Mouse (Mus musculus): Measurements from ENCODE around the gene Tenm3. TPM values are rescaled to one million over a fixed set of nuclear protein-coding genes. Genes with fewer than 3 reads are reported as not detected.

Tenm3 gene
- polyA plus RNA-seq, 1 experiment from 2014 or later = 4.7 TPM

DNA sequence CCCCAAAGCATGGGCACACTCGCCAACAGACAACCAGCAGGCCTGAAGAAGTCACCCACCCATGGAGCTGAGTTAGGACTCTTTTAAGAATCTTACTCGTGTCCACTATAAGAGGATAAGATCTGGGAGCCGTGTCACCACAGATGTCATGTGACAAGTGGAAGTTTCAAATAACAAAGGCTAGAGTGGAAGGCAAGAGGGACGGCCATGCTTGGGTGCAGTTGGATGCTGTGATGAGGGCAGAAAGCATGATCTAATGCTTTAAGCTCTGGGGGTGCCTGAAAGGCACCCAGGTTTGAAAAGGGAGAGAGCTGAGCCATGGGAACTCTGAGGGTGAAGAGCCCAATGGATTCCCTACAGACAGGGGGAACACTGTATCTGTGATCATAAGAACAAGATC is 64.6 kb downstream of the Tenm3 start:
- 68% methylated on average over 4 of the region's 4 CpGs for WGBS (ENCODE audit: insufficient replicate concordance)
- Histone ChIP-seq H3K36me3 (replicated peaks; ENCODE audit: insufficient read depth, low read length) (no peaks in the 10 kb centered on the region), H3K9me3 (ENCODE audit: low read length) (no peaks in the 10 kb centered on the region), H3K4me1 (ENCODE audit: insufficient read depth) (no peaks in the 10 kb centered on the region), H3K27me3 (ENCODE audit: insufficient read depth, low read length) (no peaks in the 10 kb centered on the region), H3K9ac (replicated peaks) (no peak overlapping the region), H3K27ac (ENCODE audit: low read depth) (no peak overlapping the region), H3K4me2 (ENCODE audit: low read depth, low read length) (no peak overlapping the region), H3K4me3 (ENCODE audit: low read depth, low read length) (no peak overlapping the region)
- DNase-seq = no peak
- no peak for ATAC-seq
- TF ChIP-seq CTCF (IDR thresholded peaks at IDR 0.05; ENCODE audit: low read depth) (no peak), EP300 (IDR thresholded peaks at IDR 0.05; ENCODE audit: low read depth) (no peak)

DNA sequence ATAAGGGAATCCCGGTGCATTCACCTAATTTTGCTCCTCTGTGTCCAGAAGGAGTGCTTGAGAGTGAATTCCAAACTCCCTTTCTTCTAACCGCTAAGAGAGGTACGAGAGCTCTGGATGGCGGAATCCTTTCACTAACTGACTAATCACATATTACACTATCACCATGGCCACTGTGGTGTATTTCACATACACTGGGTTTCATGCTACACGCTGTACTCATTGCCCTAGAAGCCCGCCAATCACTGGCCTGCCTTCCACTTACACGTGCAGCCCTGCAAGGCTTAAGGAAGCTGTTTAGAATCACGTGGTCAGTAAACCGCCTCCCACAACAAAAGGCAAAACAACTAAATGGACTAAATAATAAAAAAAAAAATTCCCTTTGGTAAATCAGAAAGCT is 67.7 kb downstream of the Tenm3 start:
- H3K4me2 ChIP-seq (ENCODE audit: low read depth, low read length) = no peak overlapping the region
- H3K4me1 ChIP-seq (ENCODE audit: insufficient read depth) = no peaks in the 10 kb centered on the region
- H3K9ac ChIP-seq (replicated peaks) = no peak overlapping the region
- no peak for ATAC-seq
- WGBS (ENCODE audit: insufficient replicate concordance) = 59% methylated on average over 9 of the region's 9 CpGs
- DNase-seq = no peak
- no peaks in the 10 kb centered on the region for H3K27me3 ChIP-seq (ENCODE audit: insufficient read depth, low read length)
- H3K9me3 ChIP-seq (ENCODE audit: low read length) = peaks cover 3% of the 10 kb centered on the region; the same call in 1 of the 2 replicates
- H3K4me3 ChIP-seq (ENCODE audit: low read depth, low read length) = no peak overlapping the region
- H3K36me3 ChIP-seq (replicated peaks; ENCODE audit: insufficient read depth, low read length) = no peaks in the 10 kb centered on the region
- H3K27ac ChIP-seq (ENCODE audit: low read depth) = no peak overlapping the region
- no peak for TF ChIP-seq CTCF (IDR thresholded peaks at IDR 0.05; ENCODE audit: low read depth)
- no peak for TF ChIP-seq EP300 (IDR thresholded peaks at IDR 0.05; ENCODE audit: low read depth)

DNA sequence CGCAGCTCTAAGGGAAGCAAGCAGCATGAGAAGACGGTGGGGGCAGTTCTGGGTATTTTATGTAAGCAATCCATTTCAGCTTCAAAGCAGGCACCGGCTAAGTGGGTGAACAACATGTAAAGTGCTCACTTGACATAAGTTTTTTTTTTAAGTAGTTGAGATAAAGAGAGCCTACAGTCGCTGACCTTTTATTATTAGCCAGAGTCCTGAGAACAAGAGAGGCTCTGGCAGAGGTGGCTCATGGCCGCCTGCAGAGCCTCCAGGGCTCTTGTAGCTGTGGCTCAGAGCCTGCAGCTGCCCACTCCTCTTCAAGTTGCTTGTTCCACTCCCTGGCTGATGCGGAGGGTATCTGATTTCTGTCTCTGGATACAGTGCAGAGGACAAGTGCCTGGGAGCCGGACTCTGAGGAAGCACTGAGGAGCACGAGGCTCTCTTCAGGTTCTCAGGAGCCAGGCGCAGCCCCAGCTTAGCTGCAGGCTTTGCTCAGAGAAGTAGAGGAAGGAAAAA is 68.2 kb downstream of the Tenm3 start:
- no peak for DNase-seq
- Histone ChIP-seq H3K4me3 (ENCODE audit: low read depth, low read length) (no peak overlapping the region), H3K27me3 (ENCODE audit: insufficient read depth, low read length) (no peaks in the 10 kb centered on the region), H3K27ac (ENCODE audit: low read depth) (no peak overlapping the region), H3K36me3 (replicated peaks; ENCODE audit: insufficient read depth, low read length) (no peaks in the 10 kb centered on the region), H3K4me1 (ENCODE audit: insufficient read depth) (no peaks in the 10 kb centered on the region), H3K9me3 (ENCODE audit: low read length) (peaks cover 3% of the 10 kb centered on the region; the same call in 1 of the 2 replicates), H3K9ac (replicated peaks) (no peak overlapping the region), H3K4me2 (ENCODE audit: low read depth, low read length) (no peak overlapping the region)
- 24% methylated on average over 9 of the region's 9 CpGs for WGBS (ENCODE audit: insufficient replicate concordance)
- TF ChIP-seq EP300 (IDR thresholded peaks at IDR 0.05; ENCODE audit: low read depth) = no peak
- no peak for TF ChIP-seq CTCF (IDR thresholded peaks at IDR 0.05; ENCODE audit: low read depth)
- no peak for ATAC-seq

- no peak for TF ChIP-seq EP300 (IDR thresholded peaks at IDR 0.05; ENCODE audit: low read depth)
- no peak for TF ChIP-seq CTCF (IDR thresholded peaks at IDR 0.05; ENCODE audit: low read depth)
- DNase-seq = no peak
- no peak overlapping the region for H3K4me2 ChIP-seq (ENCODE audit: low read depth, low read length)
- no peak overlapping the region for H3K4me3 ChIP-seq (ENCODE audit: low read depth, low read length)
- H3K4me1 ChIP-seq (ENCODE audit: insufficient read depth) = no peaks in the 10 kb centered on the region
- no peaks in the 10 kb centered on the region for H3K27me3 ChIP-seq (ENCODE audit: insufficient read depth, low read length)
- 73% methylated on average over 4 of the region's 4 CpGs for WGBS (ENCODE audit: insufficient replicate concordance)
- peaks cover 3% of the 10 kb centered on the region; the same call in 1 of the 2 replicates for H3K9me3 ChIP-seq (ENCODE audit: low read length)
- no peak overlapping the region for H3K27ac ChIP-seq (ENCODE audit: low read depth)
- no peaks in the 10 kb centered on the region for H3K36me3 ChIP-seq (replicated peaks; ENCODE audit: insufficient read depth, low read length)
- no peak overlapping the region for H3K9ac ChIP-seq (replicated peaks)
- ATAC-seq = no peak
Observed at GRCm38 (mm10) chr8:48774837-48775236, 68.9 kb downstream of the Tenm3 start.

DNA sequence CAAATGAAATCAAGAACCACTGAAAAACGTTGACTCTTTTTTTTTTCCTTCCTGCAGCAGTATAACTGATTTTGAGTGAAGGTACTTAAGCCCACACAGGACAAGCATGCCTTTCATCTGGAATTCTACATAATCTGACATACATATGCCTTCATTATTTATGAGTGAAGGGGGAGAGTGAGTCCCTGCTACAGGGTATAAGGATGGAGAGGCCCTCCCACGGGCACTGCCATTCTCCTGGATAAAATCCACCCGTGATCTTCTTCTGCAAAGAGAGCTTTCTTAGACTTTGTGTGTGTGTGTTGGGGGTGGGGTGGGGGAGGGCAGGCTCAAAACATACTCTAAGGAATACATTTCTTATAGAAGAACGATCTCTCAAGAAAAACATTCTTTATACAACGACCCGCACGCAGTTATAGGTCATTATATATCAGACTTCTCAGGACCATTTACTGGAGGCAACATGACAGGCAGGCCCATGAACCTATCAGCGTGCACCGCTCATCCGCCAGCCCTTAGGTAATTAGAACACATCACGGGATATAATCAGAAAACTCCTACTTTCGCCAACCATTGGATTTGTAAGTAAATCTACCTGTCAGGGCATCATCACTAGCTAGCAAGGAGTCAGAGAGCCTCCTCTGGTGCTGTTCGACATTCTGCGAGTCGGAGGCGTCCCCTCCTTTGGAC is 77.1 kb downstream of the Tenm3 start:
- TF ChIP-seq EP300 (IDR thresholded peaks at IDR 0.05; ENCODE audit: low read depth) (no peak), CTCF (IDR thresholded peaks at IDR 0.05; ENCODE audit: low read depth) (no peak)
- Histone ChIP-seq H3K9ac (replicated peaks) (no peak overlapping the region), H3K36me3 (replicated peaks; ENCODE audit: insufficient read depth, low read length) (no peaks in the 10 kb centered on the region), H3K9me3 (ENCODE audit: low read length) (peaks cover 2% of the 10 kb centered on the region; the same call in 1 of the 2 replicates), H3K4me1 (ENCODE audit: insufficient read depth) (no peaks in the 10 kb centered on the region), H3K27ac (ENCODE audit: low read depth) (no peak overlapping the region), H3K4me3 (ENCODE audit: low read depth, low read length) (no peak overlapping the region), H3K27me3 (ENCODE audit: insufficient read depth, low read length) (no peaks in the 10 kb centered on the region), H3K4me2 (ENCODE audit: low read depth, low read length) (no peak overlapping the region)
- 75% methylated on average over 16 of the region's 16 CpGs for whole genome bisulfite sequencing (ENCODE audit: insufficient replicate concordance)
- DNase-seq (no peak), ATAC-seq (no peak)

DNA sequence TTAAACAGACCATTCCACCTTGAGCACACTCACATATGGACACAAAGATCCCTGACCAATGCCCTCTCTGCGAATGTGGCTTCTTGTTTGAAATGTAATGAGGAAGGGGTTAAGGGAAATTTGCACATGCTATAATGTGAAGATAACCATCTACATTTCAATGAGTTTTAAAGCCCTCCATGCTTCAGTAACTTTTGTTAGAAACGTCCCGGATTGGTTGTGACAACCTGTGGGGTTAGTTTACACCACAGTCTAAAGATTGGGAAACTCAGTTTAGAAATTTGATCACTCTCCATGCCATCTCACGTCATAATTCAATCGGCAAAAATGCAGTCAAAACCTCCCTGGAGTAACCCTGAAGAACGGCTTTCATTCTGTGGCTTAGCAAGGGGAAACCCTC is 78.5 kb downstream of the Tenm3 start:
- Histone ChIP-seq H3K4me2 (ENCODE audit: low read depth, low read length) (no peak overlapping the region), H3K27me3 (ENCODE audit: insufficient read depth, low read length) (no peaks in the 10 kb centered on the region), H3K36me3 (replicated peaks; ENCODE audit: insufficient read depth, low read length) (no peaks in the 10 kb centered on the region), H3K4me1 (ENCODE audit: insufficient read depth) (no peaks in the 10 kb centered on the region), H3K27ac (ENCODE audit: low read depth) (no peak overlapping the region), H3K9me3 (ENCODE audit: low read length) (no peaks in the 10 kb centered on the region), H3K4me3 (ENCODE audit: low read depth, low read length) (no peak overlapping the region), H3K9ac (replicated peaks) (no peak overlapping the region)
- no peak for DNase-seq
- ATAC-seq = no peak
- no peak for TF ChIP-seq EP300 (IDR thresholded peaks at IDR 0.05; ENCODE audit: low read depth)
- no peak for TF ChIP-seq CTCF (IDR thresholded peaks at IDR 0.05; ENCODE audit: low read depth)
- 62% methylated on average over 6 of the region's 6 CpGs for WGBS (ENCODE audit: insufficient replicate concordance)

Data from liver, postnatal 0 days (tissue).